Mouse (Mus musculus): ENCODE data around the gene Aspm.
A peak's percentile ranks its signal among the peaks of the same experiment; 100 is the strongest.
"Not testable (repeated sequence)": the region's sequence is repeated elsewhere in the genome, so short reads cannot be mapped to it uniquely, and the experiment has no call there.

Aspm gene

DNA sequence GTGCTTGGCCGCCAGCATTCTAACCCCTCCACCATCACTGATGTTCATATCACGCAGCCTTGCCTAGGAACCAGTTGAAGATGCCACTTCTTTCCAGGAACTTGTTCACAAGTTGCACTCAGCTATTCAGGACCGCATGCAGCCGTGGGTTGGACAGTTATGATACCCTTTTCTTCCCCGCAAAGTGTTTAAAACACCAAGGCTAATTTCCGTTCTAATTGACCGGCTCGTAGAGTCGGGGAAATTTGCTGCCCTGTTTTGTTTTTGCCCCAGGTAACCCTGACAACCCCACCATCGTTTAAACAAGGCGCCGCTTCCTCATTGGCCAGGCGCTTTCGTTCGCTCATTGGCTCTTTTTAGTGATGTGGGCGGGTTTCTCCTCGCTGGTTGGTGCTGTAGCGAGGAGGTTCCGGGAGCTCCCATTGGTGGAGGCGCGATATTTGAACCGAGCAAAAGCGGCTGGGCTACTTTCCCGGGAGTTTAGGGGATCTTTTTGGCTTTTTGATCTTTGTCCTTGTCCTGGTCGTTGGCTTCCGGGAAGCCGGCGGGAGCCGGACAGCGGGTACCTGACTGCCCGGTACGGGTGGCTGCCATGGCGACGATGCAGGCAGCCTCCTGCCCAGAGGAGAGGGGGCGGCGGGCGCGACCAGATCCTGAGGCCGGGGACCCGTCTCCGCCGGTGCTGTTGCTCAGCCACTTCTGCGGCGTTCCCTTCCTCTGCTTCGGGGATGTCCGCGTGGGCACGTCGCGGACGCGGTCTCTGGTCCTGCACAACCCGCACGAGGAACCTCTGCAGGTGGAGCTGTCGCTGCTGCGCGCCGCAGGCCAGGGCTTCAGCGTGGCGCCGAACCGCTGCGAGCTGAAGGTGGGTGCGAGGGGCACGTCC, at the start of gene Aspm:
TSS of gene Aspm (plus strand) at position 433 of the 886 bp plus-strand sequence.
- DNase-seq: peak; percentile 96

DNA sequence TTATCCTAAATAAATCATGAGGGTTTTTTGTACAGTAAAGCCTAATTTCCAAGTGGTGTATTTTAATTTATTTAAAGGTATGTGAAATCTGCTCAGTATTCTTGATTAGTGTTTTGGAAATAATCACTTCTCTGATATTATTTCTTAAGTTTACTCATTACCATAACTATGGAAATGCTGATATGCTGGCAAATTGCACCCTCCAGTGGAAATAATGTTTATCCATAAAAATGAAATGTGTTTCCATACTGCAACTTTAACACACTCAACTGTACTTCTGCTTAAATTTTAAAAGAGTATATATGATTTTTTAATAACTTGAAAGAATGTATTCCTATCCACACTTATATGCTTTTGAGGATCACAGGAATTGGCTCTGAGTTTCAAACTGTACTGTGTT, 48.8 kb upstream of the Aspm start:
- DNase-seq: no peak

DNA sequence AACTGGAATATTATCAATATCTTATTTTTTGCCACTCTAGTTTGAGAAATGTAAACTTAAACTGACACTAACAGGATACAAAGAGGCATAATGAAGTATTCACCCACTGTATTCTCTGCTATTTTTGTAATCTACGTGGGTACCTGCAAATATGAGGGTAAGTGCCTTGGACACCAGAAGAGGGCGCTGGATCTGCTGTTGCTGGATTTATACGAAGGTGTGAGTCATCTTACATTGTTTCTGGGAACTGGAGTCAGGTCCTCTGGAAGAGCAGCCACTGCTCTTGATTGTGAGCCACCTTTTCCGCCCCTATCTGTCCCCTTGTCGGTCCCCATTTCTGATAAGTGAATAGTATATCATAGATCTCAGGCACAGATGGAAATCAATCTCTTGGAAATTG, 46.9 kb upstream of the Aspm start:
- no peak for DNase-seq

DNA sequence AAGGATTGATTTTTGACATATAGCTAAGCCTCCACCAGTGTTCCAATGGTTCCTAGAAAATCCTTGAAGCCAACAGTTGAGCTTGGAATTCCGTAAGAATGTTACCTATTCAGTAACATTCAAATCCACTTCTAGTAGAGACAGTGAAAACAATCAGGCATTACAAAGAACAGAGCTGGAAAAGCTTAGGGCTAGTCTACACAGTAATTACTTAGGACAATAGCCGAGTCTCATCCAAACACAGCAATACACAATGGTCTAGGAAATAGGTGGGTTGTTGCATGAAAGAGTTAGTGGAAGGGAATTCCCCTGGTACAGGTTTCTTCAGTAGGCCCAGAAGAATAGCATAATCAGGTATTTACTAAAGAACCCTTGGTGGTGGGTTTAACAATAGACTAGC, 42.2 kb upstream of the Aspm start:
- not testable (repeated sequence) for DNase-seq

DNA sequence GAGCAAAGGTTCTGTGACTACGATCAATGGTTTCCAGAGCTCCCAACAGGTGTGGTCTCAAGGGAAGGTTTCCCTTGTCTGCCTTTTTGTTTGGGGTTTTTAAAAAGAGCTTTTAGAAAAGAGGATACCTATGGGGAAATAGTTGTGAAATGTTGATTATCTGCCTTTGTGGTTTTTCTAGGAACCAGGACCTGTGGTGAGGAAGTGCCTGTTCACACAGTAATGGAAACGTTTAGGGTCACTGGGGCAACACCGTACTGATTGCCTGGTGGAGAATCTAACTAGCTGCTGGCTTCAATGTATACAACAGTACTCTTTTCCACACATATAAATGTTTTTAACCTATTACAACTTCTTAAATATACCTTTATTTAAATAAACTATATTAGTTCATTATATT, 41.1 kb upstream of the Aspm start:
- DNase-seq: peak; percentile 15

DNA sequence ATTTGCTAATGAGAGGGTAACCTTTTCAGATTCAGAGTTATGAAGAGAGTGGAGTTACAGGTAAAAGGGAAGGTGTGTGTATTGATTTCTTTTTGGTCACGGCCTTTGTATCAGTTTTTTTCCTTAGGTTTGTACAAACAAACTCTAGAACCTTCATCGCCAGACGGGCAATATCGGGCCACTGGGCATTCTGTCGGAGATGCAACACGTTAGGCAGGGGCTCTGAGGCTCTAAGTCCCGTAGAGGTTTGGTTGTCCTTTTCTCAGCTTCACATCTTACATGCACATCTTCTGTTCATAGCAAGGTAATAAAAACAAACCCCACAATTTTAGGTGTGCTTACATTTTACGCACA, 33.1 kb upstream of the Aspm start:
- no peak for DNase-seq

DNA sequence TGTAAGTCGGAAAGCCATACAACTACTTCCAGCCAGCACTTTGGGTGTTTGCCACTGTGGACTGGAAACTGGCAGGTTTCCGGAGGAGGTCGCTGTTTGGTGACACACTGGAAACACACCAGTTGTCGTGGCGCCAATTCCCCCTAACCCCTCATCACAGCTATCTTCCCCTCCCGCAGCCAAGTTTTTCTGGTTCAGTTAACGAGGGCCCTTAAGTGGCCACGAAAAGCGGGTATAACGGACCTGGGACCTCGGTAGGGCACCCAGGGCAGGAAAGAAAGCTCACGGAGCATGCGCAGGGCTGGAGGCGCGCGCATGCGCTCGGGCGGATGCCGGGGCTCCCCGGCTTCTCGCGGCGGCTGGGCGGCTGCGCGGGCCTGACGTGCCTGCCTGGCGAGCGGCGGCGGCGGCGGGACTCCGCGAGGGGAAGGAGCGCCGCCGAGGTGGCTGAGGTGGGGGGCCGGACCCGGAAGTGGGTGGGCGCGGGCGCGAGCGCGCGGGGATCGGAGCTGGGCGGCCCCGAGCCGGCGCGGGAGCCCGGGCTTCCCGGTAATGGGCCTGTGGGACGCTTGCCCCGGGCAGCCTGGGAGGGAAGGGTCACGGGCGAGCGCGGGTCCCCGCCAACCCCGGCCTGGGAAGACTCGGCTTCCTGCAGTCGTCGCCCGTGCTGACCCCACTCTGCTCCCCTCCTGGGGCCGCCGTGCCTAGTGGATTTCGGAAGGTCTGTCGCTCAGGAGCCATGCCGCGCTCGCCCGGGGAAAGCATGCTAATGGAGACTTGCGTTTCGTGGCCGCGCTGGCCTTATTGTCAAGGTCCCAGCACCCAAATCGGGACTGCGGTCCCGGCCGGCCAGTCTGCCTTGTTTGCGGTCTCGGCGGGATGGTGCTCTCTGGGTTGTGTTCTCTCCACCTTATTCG, 32.4 kb upstream of the Aspm start, which contains the start of gene Zbtb41:
TSS of gene Zbtb41 (plus strand) at position 414 of the 917 bp plus-strand sequence.
- DNase-seq: peak; percentile 85

DNA sequence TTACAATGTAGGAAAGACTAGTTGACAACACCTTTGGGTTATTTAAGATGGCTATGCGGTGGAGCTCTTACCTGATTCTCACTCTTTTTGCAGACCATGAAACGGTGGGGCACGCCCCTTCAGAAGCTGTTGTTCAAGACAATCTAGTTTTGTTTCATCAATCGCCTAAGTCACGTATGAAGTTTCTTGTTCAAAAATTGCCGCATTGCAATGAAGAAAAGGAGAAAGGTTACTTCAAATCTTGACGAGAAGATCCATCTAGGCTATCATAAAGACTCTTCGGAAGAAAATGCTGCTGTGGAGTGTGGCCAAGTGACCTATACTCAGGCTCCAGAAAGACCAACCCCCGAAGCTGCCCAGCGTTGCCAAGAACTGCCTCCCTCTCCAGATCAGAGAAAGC, 31.6 kb upstream of the Aspm start:
- DNase-seq: peak; percentile 28

DNA sequence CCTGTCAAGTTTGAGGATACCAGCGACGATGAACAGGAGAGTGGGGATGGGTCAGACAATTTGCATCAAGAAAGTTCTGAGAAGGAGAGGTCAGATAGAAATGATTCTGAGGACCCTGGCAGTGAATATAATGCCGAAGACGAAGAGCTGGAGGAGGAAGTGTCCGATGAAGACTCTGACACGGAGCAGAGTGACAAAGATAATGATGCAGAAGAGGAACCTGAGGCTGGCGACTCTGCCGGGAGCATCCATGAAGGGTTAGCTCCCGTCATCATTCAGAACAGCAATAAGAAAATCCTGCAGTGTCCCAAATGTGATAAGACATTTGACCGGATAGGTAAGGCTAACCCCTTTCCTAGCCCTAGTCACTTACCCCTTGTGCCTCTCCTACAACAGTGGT, 30.6 kb upstream of the Aspm start:
- no peak for DNase-seq

DNA sequence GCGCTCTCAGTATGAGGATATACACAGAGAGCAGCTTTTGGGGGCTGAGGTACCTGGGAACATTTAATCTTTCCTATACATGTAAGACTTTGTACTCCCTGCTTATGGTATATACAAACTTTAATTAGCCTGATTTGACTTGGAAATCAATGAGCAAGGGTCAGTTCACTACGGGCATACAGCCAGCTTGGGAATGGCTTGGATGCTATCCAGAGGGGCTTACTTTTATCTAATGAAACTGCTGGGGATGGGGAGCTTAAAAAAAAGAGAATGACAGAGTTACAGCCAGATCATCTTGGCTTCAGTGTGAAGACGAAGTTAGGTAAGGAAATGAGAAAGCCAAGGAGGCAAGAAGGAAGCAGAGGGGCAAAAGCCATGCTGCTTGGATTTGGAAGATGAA, 29.6 kb upstream of the Aspm start:
- DNase-seq: no peak

DNA sequence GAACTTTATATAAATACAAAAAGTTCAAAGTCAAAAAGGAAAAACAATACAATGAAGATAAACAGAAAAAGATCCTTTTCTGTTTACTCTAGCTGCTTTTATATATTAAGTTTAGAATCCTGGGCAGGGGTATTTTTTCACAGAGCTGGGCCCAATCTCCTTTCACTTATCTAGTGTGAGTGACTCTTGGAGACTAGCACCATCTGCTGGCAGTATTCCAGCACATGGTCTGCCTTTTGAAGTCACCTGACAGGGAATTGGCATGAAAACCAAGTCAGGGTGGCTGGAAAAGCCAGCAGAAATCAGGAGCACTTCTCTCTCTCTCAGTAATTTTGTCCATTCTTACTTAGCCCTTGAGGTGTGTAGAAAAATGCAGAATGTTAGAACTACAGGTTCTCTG, 16.2 kb upstream of the Aspm start:
- peak; percentile 57 for DNase-seq

DNA sequence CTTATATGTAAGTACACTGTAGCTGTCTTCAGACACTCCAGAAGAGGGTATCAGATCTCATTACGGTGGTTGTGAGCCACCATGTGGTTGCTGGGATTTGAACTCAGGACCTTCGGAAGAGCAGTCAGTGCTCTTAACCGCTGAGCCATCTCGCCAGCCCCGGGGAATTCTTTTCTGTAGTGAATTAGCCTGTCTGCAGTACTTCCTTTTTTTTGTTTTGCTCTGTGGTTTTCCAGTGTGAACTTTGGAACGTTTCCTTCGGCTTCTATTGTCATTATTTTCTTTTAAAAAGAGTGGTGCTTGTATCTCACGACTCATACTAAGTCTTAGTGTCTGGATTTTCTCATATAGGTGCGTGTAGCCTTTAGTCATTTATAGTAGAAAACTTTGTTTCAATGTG, 11.5 kb upstream of the Aspm start:
- DNase-seq: not testable (repeated sequence)

DNA sequence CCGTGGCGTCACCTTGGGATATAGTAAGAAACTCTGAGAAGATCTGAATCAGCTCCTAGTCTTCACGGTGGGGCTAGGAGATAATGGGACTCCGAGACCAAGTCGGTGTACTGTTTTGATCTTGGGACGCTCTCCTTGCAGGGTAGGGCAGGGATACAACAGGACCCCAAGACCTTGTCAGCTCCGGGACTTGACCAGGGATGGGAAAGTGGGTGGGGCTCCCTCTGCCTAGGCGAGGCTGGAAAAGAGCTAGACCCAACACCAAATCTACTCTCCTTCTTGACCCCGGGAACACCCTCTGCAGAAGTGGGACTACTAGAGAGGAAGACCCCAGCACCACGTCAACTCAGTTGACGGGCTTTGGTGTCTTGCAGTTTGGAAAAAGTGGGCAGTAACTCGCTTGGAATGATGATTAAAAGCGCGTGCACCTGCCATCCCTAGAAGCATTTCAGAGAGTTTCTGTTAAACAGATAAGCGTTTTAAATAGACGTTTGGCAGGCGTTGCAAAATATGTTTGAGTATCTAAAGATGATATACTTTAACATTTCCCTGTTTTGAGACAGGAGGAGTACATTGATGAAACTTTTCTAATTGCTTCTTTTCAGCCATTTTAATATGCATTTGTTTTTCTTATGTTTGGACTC, 776 bp downstream of the Aspm start:
- DNase-seq: no peak

DNA sequence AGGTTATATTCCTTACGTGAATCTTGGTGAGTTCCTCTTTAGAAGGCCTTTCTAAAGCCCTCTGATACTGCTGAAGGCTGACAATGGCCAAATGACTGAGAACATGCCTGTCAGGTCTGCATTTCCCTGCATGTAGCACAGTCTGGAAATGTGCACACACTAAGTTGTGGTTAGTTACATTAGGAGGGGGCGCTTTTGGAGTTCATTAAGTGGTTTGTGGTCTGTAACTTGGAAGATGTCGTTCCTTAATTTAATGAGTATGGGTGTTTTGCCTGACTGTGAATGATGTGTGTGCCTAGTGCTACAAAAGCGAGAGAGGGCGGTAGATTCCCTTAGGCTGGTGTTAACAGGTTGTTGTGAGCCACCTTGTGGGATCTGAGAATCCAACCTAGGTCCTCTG, 6.2 kb downstream of the Aspm start:
- DNase-seq: no peak

DNA sequence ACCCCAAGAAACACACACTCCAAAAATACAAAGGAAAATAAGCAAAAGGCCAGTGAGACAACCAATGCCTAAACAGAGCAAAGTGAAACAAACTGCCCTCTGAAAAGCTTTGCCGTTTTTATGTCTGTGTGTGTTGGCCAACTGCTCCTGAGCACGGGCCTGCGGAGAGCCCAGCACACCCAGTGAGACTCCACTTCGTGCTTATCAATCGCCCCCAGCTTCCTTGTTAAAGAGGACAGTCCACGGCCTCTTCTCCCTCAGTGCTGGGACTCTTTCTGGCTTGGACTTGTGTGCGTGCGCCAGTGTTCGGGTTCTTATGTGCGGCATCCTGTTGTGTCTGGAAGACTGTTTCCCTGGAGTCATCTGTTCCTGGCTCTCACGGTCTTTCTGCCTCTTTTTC, 11.4 kb downstream of the Aspm start:
- no peak for DNase-seq

DNA sequence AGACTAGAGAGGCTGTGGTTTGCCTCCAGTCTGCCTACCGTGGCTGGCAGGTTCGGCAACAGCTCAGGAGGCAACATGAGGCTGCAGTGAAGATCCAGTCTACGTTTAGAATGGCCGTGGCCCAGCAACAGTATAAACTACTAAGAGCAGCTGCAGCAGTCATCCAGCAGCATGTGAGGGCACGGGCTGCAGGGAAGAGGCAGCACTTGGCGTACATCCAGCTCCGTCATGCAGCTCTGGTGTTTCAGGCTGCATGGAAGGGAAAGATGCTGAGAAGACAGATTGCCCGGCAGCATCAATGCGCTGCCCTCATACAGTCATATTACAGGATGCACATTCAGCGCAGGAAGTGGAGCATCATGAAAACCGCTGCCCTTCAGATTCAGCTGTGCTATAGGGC, 24.3 kb downstream of the Aspm start:
- DNase-seq: no peak

DNA sequence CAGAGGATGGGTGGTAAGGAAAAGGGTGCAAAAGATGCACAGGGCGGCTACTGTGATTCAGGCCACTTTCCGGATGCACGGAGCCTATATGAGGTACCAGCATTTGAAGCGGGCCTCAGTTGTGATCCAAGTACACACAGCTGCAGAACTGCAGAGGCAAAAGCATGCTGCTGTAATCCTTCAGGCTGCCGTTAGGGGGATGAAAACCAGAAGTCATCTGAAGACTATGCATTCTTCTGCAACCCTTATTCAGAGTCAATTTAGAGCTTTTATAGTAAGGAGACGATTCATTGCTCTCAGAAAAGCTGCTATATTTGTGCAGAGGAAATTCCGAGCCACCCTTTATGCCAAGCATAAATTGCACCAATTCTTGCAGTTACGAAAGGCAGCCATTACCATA, 25.7 kb downstream of the Aspm start:
- DNase-seq: no peak

DNA sequence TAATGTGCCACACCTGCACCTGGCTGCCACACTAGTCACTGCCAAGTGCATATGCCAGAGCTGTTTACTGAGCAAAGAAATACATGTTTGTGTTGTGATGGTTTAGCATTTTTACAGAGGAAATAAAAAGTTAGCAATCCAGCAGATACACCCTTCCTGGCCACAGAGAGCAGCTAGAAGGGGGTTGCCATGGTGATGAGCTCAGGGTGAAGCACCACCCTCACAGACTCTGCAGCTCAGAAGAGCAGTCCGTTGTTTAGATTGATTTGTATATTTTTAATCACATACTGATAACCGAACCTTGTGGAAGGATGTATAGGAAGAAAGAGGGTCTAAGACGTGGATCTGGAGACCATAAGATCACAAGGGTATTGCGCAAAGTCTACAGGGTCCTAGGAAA, 26.6 kb downstream of the Aspm start:
- DNase-seq: no peak

DNA sequence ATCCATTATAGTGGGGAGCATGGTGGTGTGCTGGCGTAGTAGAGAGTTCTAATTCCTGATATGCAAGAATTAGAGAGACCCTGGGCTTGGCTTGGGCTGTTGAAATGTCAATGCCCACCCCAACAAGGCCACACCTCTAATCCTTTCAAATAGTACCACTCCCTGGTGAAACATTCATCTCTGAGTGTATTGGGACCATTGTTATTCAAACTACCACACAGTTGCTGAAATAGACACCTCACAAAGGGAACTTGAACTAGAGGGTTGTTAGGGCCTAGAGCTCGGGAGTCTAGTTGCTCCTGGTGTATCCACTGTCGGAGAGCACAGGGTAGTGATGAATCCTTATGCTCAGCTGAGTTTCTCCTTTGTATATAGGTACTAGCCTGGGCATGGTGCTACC, 40.1 kb downstream of the Aspm start:
- no peak for DNase-seq

DNA sequence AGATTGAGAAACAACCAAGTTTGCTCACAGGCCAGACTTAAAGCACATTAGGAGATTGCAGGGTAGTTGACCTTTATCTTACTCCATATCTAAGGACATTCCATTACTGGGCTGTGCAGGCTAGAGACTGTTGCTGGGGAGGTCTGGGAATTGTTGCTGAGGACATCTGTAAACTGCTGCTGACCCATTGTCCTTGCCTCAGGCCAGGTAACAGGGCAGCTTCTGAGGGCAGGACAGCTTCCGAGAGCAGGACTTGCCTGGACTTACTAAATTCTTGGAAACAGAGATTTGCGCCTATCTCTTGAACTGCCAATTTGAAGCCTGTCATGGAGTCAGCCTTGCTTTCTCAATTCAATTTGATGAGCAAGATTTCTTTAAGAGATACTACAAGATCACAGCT, 40.8 kb downstream of the Aspm start:
- no peak for DNase-seq

DNA sequence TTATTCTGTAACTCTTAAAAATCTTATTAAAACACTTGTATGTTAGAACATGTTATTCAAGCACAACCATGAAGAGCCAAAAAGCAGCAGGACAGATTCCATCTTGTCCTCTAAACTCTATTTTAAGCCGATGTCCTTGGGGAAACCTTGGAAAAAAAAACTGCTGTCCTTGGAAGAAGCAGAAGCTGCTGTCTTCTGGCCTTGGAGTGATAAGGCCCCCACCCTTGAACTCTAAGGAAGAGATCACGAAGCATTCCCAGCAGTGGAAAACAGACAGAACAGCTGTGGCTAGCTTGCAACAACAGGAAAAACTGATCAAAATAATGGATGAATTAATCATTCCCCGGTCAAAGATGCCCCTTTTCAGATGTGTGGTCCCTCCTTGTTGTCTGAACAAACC, 41.6 kb downstream of the Aspm start:
- no peak for DNase-seq

DNA sequence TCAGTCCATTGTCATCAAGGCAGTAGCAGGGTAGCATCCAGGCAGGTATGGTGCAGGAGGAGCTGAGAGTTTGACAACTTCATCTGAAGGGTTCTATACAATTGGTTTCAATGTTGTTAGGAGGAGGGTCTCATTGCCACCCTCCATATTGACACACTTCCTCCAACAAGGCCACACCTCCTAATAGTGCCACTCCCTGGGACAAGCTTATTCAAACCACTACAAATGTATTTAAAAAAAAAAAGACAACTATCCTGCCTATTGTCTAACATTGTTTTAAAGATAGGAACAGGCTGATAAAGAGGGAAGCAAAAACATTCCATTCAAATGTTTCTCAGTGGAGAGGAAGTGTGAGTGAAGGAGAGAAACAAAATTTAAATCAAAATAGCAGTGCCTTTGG, 45.2 kb downstream of the Aspm start:
- DNase-seq: no peak

DNA sequence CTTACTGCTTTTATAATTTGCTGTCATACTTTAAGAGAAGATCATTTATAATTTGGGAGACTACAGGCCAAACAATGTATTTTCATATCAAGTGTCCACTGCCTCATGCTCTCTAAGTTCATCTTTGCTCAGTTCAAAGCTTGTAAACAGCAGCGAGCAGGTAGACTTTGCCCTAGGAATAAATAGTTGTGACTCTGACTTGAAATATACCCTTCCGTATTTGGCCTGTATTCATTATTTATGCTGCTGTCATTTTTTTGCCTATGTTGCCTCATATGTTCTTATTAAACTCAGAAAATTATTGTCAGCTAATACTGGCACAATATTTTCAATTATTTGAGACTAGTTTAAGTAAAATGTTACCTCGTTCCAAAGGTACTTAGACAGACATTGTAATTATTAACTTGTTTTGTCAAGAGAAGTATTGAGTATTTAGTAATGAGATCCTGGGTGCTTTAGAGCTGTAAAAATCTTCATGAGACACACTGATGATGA, 46.7 kb downstream of the Aspm start, which contains the start of gene F13b:
TSS of gene F13b (plus strand) at position 445 of the 495 bp plus-strand sequence.
- DNase-seq: no peak
